Mouse (Mus musculus) G1E (cell line): ENCODE measurements around the gene Cox5b. TPM values are rescaled to one million over a fixed set of nuclear protein-coding genes. Genes with fewer than 3 reads are reported as not detected.

Experiments used
- ATAC-seq: 2 replicates; pipeline ENCODE4 v1.8.0; 2016; ENCODE audit warnings: mild to moderate bottlenecking; ENCODE audit not compliant: insufficient number of reproducible peaks, poor library complexity, low FRiP score, severe bottlenecking; ENCODE audit errors: extremely low read depth
- DNase-seq: peaks from one replicate; pipeline ENCODE4 v3.0.0; 2012; ENCODE audit warnings: low spot score
- H3K27me3 ChIP-seq: 2 replicates; pipeline ENCODE4 v1.6.1; 2012; ENCODE audit warnings: mild to moderate bottlenecking, low read length, inconsistent platforms; ENCODE audit not compliant: insufficient read depth
- H3K36me3 ChIP-seq: replicated peaks from 2 replicates; pipeline ENCODE3; 2012; ENCODE audit warnings: mild to moderate bottlenecking, inconsistent platforms
- H3K4me1 ChIP-seq: 2 replicates; pipeline ENCODE4 v1.6.1; 2012; ENCODE audit warnings: low read depth, low read length, inconsistent platforms, mixed read lengths; ENCODE audit not compliant: insufficient read depth
- H3K4me3 ChIP-seq: 2 replicates; pipeline ENCODE4 v1.5.1; 2012; ENCODE audit warnings: low read depth, mild to moderate bottlenecking, inconsistent platforms, low read length, moderate library complexity, mixed read lengths
- H3K9me3 ChIP-seq: replicated peaks from 2 replicates; pipeline ENCODE4 v1.6.1; 2012; ENCODE audit warnings: inconsistent platforms
- CTCF ChIP-seq: IDR thresholded peaks from 2 replicates; pipeline ENCODE4 v1.5.1; 2012; ENCODE audit warnings: low read depth, low read length, inconsistent platforms, mixed read lengths
- GATA1 ChIP-seq: IDR thresholded peaks from 2 replicates; pipeline ENCODE4 v1.6.1; 2012; ENCODE audit warnings: borderline replicate concordance, low read length, inconsistent platforms, mixed read lengths
- GATA2 ChIP-seq: IDR thresholded peaks from 2 replicates; pipeline ENCODE4 v1.6.1; 2012; ENCODE audit warnings: low read depth, low read length, inconsistent platforms, borderline replicate concordance
- POLR2AphosphoS5 ChIP-seq: IDR thresholded peaks from 2 replicates; pipeline ENCODE4 v1.6.1; 2012; ENCODE audit warnings: low read depth, low read length, inconsistent platforms; ENCODE audit not compliant: insufficient replicate concordance
- TAL1 ChIP-seq: conservative IDR thresholded peaks from 2 replicates; pipeline ENCODE4 v1.6.1; 2012; ENCODE audit warnings: low read depth, low read length, inconsistent platforms, mixed read lengths
- polyA plus RNA-seq: library from polyadenylated mRNA; stranded (reverse); fragments of >175 nt; gene quantifications from 2 replicates; pipeline ENCODE4 v1.2.3, GENCODE M21; 2012
- total RNA-seq, 2 experiments: library from RNA; stranded (forward) in 1 of 2; stranded (reverse) in 1 of 2; fragments of 200-1000 nt in 1 of 2; fragments of >200 nt in 1 of 2; fragmentation: Nextera tagmentation in 1 of 2; gene quantifications; 2 replicates each; pipeline ENCODE4 v1.2.3; 2014 to 2017

Cox5b gene
- total and polyA plus RNA-seq, 3 experiments: 316 to 1,994 (median 516) TPM

DNA sequence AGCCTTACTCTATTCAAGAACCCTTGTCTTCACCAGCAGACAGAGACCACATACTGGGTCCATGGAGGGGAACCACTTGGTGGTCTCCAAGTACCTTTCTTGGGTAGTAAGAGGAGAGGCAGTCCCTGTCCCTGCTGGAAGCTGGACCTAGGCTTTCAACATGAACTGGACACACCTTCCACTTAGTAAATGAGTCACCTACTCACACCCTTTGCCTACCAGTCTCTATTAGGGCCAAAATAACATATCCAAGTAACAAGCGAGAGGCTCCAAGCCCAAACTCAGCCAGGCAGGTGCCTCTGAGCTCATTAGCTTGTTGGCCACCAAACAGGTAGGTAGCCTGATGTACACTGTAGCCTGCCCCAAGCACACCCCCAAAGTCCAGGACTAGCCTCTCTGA lies 17.4 kb downstream of the Cox5b start:
- H3K36me3 ChIP-seq: peaks cover 52% of the 10 kb centered on the region
- DNase-seq (no peak), ATAC-seq (no peak)
- peak overlapping the region; percentile 85 for H3K4me3 ChIP-seq
- H3K27me3 ChIP-seq: no peaks in the 10 kb centered on the region
- peaks cover 32% of the 10 kb centered on the region for H3K4me1 ChIP-seq
- H3K9me3 ChIP-seq: peaks cover 4% of the 10 kb centered on the region; the same call in 1 of the 2 replicates
- TF ChIP-seq TAL1 (no peak), GATA1 (no peak), CTCF (no peak), GATA2 (no peak), POLR2AphosphoS5 (no peak)

GRCm38 (mm10) chr1:36709055-36709853 lies 18.0 kb downstream of the Cox5b start:
- no peak; the same call in 1 of the 2 replicates for ATAC-seq
- no peak for TF ChIP-seq TAL1
- 0 out of 2 replicates have a peak, but pooled peaks have one; percentile 34 for TF ChIP-seq CTCF

GRCm38 (mm10) chr1:36709854-36710280 lies 18.6 kb downstream of the Cox5b start, which contains the start of gene 4933424G06Rik:
Gene 4933424G06Rik, plus strand, starts transcription at chr1:36710149.
- H3K4me1 ChIP-seq: peaks cover 31% of the 10 kb centered on the region
- ATAC-seq (peak; percentile 99), DNase-seq (peak; percentile 99)
- peaks cover 39% of the 10 kb centered on the region for H3K36me3 ChIP-seq
- peaks cover 12% of the 10 kb centered on the region for H3K9me3 ChIP-seq
- peaks cover 7% of the 10 kb centered on the region for H3K27me3 ChIP-seq
- TF ChIP-seq GATA2 (no peak), TAL1 (no peak)
- H3K4me3 ChIP-seq: peak within 1 kb of the TSS; percentile 85

More at GRCm38 (mm10) chr1:36709055-36709853, 18.0 kb downstream of the Cox5b start:
- DNase-seq: peak; percentile 62
- H3K9me3 ChIP-seq: peaks cover 10% of the 10 kb centered on the region
- H3K27me3 ChIP-seq: peaks cover 3% of the 10 kb centered on the region
- H3K36me3 ChIP-seq: peaks cover 45% of the 10 kb centered on the region
- H3K4me3 ChIP-seq: peak overlapping the region; percentile 85
- H3K4me1 ChIP-seq: peaks cover 31% of the 10 kb centered on the region

- ATAC-seq (no peak), DNase-seq (no peak)
- Histone ChIP-seq H3K4me1 (peaks cover 31% of the 10 kb centered on the region), H3K36me3 (peaks cover 27% of the 10 kb centered on the region), H3K27me3 (peaks cover 17% of the 10 kb centered on the region), H3K9me3 (peaks cover 12% of the 10 kb centered on the region), H3K4me3 (no peak overlapping the region)
- TF ChIP-seq CTCF (no peak), GATA1 (no peak), POLR2AphosphoS5 (no peak), GATA2 (no peak), TAL1 (no peak)
Observed at GRCm38 (mm10) chr1:36711104-36711503, 19.9 kb downstream of the Cox5b start.

DNA sequence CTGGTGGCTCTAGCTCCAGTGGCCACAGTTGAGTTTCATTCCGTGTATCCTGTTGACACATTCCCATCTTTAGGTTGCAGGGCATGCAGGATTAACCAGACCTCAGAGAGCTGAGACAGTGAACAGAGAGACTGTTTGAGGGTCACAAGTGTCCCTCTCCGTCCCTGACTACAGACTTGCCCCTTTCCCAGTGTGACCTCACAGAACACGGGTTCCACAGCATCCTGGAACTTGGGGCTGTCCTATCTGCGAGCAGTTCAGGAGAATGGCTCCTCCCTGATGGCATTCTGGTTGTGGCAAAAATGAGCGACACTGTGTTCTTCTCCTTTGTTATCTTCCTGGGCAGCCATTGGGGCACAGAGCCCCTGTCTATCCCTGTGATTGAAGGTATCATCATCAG lies 23.1 kb downstream of the Cox5b start, which contains the start of gene Actr1b:
Gene Actr1b, minus strand, starts transcription at position 112 of the 400 bp plus-strand sequence.
- ATAC-seq: no peak
- H3K4me1 ChIP-seq: peaks cover 5% of the 10 kb centered on the region; the same call in 1 of the 2 replicates
- peaks cover 12% of the 10 kb centered on the region for H3K9me3 ChIP-seq
- no peak for DNase-seq
- no peak within 1 kb of the TSS for H3K4me3 ChIP-seq
- TF ChIP-seq TAL1 (no peak), GATA1 (no peak), POLR2AphosphoS5 (no peak)
- no peaks in the 10 kb centered on the region for H3K36me3 ChIP-seq
- H3K27me3 ChIP-seq: peaks cover 39% of the 10 kb centered on the region

GRCm38 (mm10) chr1:36718786-36719185 lies 27.5 kb downstream of the Cox5b start:
- Histone ChIP-seq H3K4me1 (no peaks in the 10 kb centered on the region), H3K27me3 (peaks cover 53% of the 10 kb centered on the region), H3K9me3 (peaks cover 6% of the 10 kb centered on the region), H3K4me3 (no peak overlapping the region), H3K36me3 (no peaks in the 10 kb centered on the region)
- no peak for ATAC-seq
- no peak for TF ChIP-seq TAL1
- no peak for TF ChIP-seq CTCF
- TF ChIP-seq GATA2: no peak
- TF ChIP-seq POLR2AphosphoS5: no peak
- TF ChIP-seq GATA1: no peak
- no peak for DNase-seq
